Mouse (Mus musculus): ENCODE data around the gene Mfsd14a.

Mfsd14a gene

GRCm38 (mm10) chr3:116653278-116653945 lies 9.1 kb downstream of the Mfsd14a start:
- no peak for DNase-seq (ENCODE audit: low spot score)

DNA sequence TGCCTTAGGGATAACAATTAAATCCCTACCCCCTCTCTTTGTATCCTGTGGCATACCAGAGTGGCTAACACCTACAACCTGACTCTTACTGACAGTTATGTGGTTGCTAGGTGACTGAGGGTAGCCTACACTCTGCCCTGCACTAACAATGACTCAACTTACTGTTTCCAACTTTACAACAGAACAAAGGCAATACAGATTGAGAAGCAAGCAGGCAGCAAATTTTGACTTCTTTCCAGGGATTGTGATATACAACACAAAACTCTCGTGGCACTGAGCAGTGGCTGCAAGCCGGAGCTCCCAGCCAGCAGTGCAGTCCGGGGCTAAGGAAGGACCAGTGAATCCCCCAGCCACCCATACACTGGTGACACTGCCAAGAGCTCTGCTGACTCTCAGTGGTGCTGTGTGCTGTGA lies 10.4 kb downstream of the Mfsd14a start:
- DNase-seq (ENCODE audit: low spot score): no peak

DNA sequence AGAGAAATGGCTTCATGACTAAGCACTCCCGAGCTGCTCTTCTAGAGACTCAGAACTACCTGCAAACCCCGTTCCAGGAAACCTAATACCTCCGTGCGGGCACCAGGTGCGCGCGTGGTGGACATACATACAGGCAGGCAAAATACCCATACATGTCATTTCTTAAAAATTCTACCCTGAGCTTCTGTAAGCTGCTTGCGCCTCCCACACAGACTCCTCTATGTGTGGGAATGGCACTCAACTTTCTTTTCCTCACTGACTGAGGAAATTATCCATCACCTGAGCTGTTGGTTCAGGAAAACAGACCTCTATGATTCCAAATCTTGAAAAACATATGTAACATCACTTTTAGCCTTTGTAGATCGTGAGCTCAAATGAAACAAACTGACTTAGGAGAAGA lies 11.8 kb downstream of the Mfsd14a start:
- no peak for DNase-seq (ENCODE audit: low spot score)

DNA sequence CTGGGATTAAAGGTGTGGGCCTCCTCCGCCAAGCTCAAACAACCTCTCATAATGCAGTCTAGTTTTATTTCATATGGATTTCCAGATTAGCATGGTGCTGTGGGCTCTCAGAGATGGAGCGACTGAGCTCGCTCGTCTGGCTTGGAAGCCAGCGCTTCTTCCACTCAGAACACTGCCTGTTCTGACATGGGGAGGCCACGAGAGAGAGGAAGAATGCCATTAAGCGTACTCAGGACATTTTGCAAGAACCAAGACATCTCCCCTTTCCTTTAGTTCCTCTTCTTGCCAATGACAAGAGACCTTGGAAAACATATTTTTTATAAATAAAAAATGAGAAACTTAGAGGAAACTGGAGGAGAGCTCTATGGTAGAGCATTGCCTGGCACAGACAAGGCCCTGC lies 13.7 kb downstream of the Mfsd14a start:
- no peak for DNase-seq (ENCODE audit: low spot score)

DNA sequence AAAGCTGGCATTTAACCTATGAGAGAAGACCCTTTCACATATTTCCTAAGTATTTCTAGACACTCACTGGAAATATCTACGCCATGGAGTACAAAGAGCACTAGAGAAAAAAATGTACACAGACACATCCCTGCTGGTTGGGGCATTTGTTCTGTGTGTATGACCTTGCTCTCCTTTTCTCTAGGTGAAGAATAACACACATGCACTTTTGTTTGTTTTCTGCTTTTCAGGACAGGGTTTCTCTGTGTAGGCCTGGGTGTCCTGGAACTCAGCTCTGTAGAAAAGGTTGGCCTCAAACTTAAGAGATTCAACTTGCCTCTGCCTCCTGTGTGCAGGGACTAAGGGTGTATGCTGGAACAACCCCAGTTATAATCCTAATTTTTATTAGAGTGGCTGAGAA lies 16.1 kb downstream of the Mfsd14a start:
- no peak for DNase-seq (ENCODE audit: low spot score)

GRCm38 (mm10) chr3:116642373-116642772 lies 20.1 kb downstream of the Mfsd14a start:
- DNase-seq (ENCODE audit: low spot score): no peak

DNA sequence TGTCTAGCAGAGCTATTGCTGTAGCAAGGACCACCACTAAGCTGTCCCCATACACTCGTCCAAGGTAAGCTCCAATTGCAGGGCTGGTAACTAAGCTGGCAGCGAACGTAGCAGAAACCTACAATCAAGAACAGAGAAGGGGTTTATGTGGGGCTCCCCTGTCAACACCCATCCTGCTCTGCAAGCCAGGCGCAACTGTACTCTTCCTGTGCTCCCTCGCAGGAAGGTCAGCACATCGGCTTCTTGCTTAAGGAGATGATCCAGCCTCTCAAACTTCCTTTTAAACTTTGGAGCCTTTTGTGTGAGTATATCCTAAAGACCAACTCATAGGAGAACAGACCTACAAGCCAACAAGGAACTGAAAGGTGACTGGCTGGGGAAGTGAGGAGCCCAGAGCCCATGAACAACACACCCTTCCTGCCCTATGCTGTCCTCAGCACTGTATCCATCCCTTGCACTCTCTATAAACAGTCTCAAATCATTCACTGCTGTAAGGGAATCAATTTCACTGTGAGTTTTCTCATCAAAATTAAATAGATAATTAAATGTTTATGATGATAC lies 20.6 kb downstream of the Mfsd14a start:
- no peak for DNase-seq (ENCODE audit: low spot score)

DNA sequence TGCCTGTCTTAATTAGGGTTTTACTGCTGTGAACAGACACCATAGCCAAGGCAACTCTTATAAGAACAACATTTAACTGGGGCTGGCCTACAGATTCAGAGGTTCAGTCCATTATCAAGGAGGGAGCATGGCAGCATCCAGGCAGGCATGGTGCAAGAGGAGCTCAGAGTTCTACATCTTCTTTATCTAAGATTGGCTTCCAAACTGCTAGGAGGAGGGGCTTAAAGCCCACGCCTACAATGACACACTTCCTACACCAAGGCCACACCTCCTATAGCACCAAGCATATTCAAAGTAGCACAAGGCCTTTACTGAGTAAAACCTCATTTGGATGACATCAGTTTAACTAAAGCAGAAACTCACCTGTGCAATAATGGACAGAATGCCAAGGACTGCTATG lies 22.5 kb downstream of the Mfsd14a start:
- DNase-seq (ENCODE audit: low spot score): no peak

DNA sequence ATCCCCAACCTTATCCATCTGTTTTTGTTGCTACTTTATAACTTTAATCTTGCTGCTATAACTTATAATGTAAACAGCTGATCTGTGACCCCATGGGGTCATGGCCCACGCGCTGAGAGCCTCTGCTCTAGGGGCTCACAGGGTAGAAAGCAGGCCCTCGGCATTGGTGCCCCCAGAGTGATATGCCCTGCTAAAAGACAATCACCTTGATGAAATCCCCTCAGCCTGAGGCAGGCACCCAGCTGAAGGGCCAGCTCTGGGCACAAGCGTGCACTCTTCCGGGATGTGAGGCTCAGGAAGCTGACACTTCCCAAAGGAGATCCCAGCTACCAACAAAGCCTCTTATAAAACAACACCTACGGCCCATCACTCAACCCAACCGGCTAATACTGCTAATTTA lies 23.9 kb downstream of the Mfsd14a start:
- DNase-seq (ENCODE audit: low spot score): no peak

- DNase-seq (ENCODE audit: low spot score): no peak
These were observed 24.6 kb downstream of the Mfsd14a start for GRCm38 (mm10) chr3:116637693-116638476.

DNA sequence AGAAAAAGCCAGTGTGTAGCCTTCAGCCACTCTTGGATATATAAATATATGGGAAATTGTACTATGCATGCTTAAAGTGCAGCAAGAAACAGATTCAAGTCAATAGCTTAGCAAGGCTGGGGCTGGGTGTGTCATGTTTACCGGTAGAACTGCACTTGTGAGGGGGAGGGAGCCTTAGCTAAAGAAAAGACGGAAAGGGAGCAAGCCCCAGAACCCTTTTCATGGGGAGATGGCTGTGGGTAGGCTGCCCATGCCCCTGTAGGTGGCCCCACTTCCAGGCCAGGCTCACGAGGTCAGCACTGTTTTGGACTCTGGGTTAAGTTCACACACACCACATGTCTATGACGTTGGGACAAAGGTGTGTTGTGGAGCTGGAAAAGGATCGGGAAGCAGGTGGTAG lies 26.7 kb downstream of the Mfsd14a start:
- DNase-seq (ENCODE audit: low spot score): no peak

DNA sequence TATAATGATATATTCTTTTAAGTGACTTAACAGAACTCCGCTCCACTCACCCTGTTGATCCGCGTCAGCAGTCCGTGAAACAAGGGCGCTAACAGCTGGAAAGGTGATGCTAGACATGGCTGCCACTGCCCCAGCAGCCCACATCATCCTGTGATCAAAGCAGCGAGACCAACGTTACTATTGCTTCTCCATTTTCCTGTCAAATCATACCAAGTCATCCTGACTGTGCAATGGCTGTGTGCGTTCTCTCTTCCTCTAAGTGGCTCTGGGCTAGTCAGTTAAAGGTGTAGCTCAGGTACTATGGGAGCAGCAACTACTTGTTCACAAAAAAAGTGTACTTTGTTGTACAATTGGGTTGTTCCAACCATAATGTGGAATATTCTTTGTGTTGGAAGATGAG lies 27.6 kb downstream of the Mfsd14a start:
- DNase-seq (ENCODE audit: low spot score): no peak

DNA sequence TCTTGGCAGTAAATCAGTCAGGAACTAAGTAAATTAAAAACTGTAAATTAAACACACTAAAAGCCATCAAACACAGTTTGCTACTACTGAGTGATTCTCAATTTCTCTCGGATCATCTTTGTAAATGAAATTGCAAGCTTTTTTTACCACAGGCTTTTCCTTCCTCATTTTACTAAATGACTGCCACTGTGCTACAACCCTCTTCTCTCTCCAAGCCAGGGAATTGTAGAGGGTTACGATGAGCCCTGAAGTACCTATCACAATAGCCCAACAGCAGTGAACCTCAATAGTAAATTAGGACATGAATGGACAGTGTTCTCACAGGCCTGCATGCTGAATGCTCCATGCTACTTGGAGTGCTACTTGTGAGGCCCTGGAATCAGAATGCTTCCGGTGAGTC lies 28.4 kb downstream of the Mfsd14a start:
- no peak for DNase-seq (ENCODE audit: low spot score)

DNA sequence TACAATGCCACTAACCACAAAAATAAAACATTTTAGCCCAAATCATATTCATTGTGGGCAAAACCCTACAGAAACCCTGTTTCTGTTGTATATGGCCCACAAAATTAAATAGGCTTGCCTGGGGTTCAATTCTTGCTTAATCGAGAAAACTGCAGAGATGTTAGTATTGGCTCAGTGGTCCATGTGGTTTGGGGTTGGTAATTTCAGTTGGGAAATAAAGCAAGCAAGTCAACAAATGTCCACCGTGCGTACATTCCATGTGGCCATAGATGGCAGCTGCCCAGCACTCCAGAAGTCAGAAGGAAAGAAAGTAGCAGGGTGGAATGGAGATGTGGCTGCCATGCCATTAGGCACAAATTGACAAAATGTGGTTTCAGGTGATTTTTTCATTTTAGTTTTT lies 29.5 kb downstream of the Mfsd14a start:
- no peak for DNase-seq (ENCODE audit: low spot score)

DNA sequence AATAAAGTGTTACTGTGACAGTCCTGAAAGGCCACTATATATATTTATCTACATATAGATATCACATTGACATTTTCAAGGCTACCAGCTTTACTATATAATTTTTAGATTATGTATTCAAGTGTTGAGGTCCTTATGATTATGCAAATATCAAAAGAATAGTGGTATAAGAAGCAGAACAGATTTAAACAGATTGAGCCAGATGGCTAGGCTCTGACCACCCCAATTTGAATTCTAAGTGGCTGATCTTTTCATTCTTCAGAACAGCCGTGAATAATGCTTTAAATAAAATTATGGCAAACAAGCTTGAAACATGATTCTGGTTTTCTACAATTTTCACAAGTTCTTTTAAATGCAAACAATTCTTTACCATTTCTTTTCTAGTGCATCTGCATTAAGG lies 31.0 kb downstream of the Mfsd14a start:
- no peak for DNase-seq (ENCODE audit: low spot score)

DNA sequence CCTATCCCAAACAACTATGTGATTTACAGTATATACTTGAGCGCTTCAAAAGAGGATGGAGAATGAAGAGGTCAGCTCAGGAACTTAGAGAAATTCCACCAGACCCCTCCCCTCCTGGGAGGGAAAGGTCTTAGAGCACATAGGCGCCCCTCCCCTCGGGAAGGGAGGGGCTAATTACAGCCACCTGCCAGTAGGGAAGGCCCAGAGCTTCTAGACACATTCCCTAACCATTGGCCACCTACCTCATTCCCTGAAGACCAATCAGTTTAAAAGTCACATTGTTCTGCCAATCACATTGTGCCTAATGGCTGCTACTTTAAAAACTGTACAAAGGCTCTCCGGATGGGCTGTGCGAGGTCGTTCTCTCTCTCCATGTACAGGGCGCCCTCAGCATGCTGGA lies 39.8 kb downstream of the Mfsd14a start:
- no peak for DNase-seq (ENCODE audit: low spot score)

DNA sequence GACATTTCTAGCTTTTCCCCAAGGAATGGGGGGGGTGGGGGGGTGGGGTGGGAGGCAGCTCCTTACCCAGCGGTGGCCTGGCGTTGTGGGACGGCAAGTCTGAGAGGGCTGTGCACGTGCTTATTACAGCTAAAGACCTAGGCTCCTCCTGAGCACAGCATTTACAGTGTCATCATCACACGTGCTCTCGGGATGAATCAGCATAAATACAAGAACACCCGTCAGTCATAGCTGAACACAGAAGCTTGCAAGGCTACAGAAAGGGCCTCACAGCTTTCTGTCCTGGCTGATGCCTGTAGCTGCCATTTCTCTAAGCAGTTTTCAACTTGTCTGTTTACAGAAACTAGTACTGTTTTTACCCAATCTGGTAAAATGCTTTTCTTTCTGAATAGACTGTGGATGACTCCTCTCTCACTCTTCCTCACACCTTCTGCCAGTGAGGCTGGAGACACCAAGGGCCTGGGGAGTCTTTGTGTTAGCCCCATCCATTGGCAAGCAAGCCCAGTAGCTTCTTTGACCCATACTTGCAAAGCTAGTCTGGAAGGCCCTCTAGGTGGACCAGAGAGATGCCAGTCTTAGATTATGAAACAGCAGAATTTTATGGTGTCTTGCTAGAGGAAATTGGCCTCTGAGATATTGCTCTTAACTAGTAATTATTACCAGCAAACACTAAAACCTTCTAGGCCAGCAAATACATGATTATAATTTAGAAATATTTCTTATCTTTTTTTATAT lies 41.7 kb downstream of the Mfsd14a start:
- DNase-seq (ENCODE audit: low spot score): no peak

GRCm38 (mm10) chr3:116618855-116619254 lies 43.6 kb downstream of the Mfsd14a start:
- DNase-seq (ENCODE audit: low spot score): no peak

DNA sequence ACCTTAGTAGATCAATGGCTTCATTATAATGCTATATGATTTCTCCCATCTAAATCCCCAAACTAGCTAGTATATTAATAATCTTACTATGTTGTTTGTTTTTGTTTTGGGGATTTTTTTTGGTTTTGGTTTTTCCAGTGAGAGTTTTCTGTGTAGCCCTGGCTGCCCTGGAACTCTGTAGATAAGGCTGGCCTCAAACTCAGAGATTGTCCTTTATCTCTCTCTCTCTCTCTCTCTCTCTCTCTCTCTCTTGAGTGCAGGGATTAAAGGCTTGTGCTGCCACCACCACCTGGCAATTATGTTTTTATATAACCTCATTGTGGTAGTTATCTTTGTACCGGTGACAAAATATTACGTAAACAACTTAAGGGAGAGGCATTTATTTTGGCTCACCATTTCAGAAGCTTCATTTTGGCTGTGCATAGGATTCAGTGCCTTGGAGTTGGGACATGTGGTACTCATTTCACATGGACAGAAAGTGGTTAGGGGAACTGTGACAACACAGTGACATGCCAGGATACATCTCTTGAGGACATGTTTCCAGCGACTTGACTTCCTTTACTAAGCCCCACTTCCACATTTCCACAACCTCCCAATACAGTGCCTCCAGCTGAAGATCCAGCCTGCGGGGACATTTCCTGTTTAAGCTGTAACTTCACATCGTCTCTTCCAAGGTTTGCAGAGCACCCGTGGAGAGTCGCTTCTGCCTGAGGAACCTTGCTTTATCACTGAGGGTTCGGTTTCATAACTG lies 47.0 kb downstream of the Mfsd14a start:
- no peak for DNase-seq (ENCODE audit: low spot score)

- no peak for DNase-seq (ENCODE audit: low spot score)
These were observed 48.1 kb downstream of the Mfsd14a start, which contains the start of gene Trmt13 for GRCm38 (mm10) chr3:116614295-116614892. Gene Trmt13 (minus strand): TSS chr3:116614587.

DNA sequence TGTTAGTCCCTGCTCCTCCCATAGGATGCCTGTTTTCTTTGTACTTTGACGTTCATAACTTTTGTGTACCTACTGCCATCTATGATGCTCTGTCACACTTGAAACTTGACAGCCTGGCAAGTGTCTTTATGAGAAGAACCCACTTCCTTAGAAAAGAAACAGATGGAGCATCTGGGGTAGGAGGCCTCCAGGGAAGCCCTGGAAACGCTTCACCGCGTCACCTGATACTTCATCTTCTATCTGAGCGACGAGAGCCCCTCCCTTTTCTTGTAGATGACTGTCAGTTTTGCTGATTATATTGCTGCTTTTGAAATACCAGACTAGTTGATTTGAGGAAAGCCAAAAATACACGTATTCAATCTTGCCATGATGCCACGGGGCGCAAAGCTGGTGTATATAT lies 57.9 kb downstream of the Mfsd14a start:
- no peak for DNase-seq (ENCODE audit: low spot score)

- no peak for DNase-seq (ENCODE audit: low spot score)
These were observed 60.7 kb downstream of the Mfsd14a start for GRCm38 (mm10) chr3:116601781-116602180.
